Mouse (Mus musculus) ES-Bruce4 (cell line): ENCODE results near the gene Ninl. TPM values are rescaled to one million over a fixed set of nuclear protein-coding genes. Genes with fewer than 3 reads are reported as not detected.

ENCODE experiments used
- H3K27ac ChIP-seq: 2 replicates; pipeline ENCODE4 v1.5.1; 2012; ENCODE audit warnings: low read length, inconsistent platforms; ENCODE audit not compliant: insufficient read depth
- H3K27me3 ChIP-seq: 2 replicates; pipeline ENCODE4 v1.6.1; 2012; ENCODE audit warnings: mild to moderate bottlenecking, low read length, inconsistent platforms; ENCODE audit not compliant: control insufficient read depth, poor library complexity, insufficient read depth, severe bottlenecking
- H3K36me3 ChIP-seq: 2 replicates; pipeline ENCODE4 v1.6.1; 2012; ENCODE audit warnings: inconsistent platforms, mild to moderate bottlenecking, low read length, moderate library complexity; ENCODE audit not compliant: control insufficient read depth, poor library complexity, insufficient read depth, severe bottlenecking
- H3K4me1 ChIP-seq: one replicate; pipeline ENCODE4 v1.8.1; 2011; ENCODE audit warnings: low read length; ENCODE audit not compliant: control insufficient read depth, insufficient read depth
- H3K4me3 ChIP-seq: 2 replicates; pipeline ENCODE4 v1.5.1; 2011; ENCODE audit warnings: low read depth, mild to moderate bottlenecking, low read length
- H3K9ac ChIP-seq: 2 replicates; pipeline ENCODE4 v1.6.1; 2012; ENCODE audit warnings: low read depth, mild to moderate bottlenecking, inconsistent platforms; ENCODE audit not compliant: poor library complexity, severe bottlenecking
- H3K9me3 ChIP-seq: replicated peaks from 2 replicates; pipeline ENCODE4 v1.6.1; 2012; ENCODE audit warnings: mild to moderate bottlenecking, low read length, inconsistent platforms; ENCODE audit not compliant: control insufficient read depth, poor library complexity, insufficient read depth, severe bottlenecking
- CTCF ChIP-seq: IDR thresholded peaks from one replicate; pipeline ENCODE4 v1.8.1; 2011; ENCODE audit warnings: low read depth, low read length
- EP300 ChIP-seq: IDR thresholded peaks from 2 replicates; pipeline ENCODE4 v1.6.1; 2011; ENCODE audit warnings: low read depth, low read length; ENCODE audit not compliant: insufficient read depth
- POLR2A ChIP-seq: IDR thresholded peaks from one replicate; pipeline ENCODE4 v1.8.1; 2011; ENCODE audit warnings: low read length; ENCODE audit not compliant: insufficient read depth
- polyA plus RNA-seq: library from polyadenylated mRNA; stranded (reverse); fragments of >200 nt; gene quantifications from 2 replicates; pipeline ENCODE4 v1.2.4, GENCODE M21; 2011; ENCODE audit warnings: low read depth; ENCODE audit not compliant: missing spikeins, insufficient read depth, insufficient read length

Ninl gene
- polyA plus RNA-seq, 1 experiment: 24.7 TPM

DNA sequence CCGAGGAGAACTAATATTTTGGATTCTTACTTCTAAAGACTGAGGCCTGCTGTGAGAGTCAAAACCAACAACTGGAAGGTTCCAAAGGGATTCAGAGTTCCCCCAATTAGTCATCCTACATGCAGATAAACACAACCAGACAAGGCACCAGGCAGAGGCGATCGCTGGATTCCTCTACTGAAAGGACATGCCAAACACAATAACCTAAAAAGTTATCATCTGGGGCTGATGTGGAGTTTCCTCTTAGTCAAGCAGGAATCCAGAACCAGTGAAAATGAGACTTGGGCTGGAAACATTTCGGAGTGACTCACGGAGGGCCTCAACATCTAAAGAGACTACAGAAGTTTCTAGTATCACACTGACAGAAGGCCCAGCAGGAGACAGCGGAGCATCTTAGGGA lies 35.4 kb downstream of the Ninl start:
- H3K36me3 ChIP-seq: no peaks in the 10 kb centered on the region

DNA sequence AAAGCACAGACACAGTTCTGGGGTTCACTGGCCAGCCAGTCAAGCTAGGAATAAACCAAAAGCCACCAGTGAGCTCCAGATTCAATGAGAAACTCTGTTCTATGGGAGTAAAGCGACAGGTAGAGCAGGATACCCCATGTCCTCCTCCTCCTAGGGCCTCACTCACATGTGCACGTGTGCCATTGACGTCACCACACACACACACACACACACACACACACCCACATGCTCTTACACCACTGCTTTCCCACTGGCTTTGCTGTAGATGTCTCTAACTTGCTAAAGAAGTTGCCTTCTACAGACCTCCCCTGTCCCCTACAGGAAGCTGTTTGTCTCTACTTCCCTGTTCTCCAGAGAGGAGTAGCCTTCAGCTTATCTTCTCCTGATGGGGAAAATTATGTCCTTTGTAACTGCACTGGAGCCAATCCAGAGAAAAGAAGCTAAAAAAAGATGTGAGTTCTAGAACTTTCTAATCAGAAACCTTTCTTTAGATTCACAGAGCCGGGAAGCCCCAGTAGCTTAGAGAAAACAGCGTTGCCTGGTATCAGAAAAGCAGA lies 37.5 kb downstream of the Ninl start:
- Histone ChIP-seq H3K27ac (no peak overlapping the region), H3K4me1 (no peaks in the 10 kb centered on the region), H3K27me3 (no peaks in the 10 kb centered on the region), H3K36me3 (no peaks in the 10 kb centered on the region), H3K4me3 (no peak overlapping the region), H3K9ac (no peak overlapping the region), H3K9me3 (no peaks in the 10 kb centered on the region)
- TF ChIP-seq CTCF: no peak
- no peak for TF ChIP-seq POLR2A

More for the DNA sequence above, 35.4 kb downstream of the Ninl start:
- Histone ChIP-seq H3K9ac (no peak overlapping the region), H3K4me3 (no peak overlapping the region), H3K4me1 (no peaks in the 10 kb centered on the region), H3K27ac (no peak overlapping the region), H3K27me3 (no peaks in the 10 kb centered on the region), H3K9me3 (no peaks in the 10 kb centered on the region)
- TF ChIP-seq CTCF (no peak), POLR2A (no peak), EP300 (no peak)

- no peaks in the 10 kb centered on the region for H3K36me3 ChIP-seq
- no peak overlapping the region for H3K27ac ChIP-seq
- H3K9ac ChIP-seq: no peak overlapping the region
- H3K4me3 ChIP-seq: no peak overlapping the region
- H3K4me1 ChIP-seq: no peaks in the 10 kb centered on the region
- no peaks in the 10 kb centered on the region for H3K27me3 ChIP-seq
- H3K9me3 ChIP-seq: no peaks in the 10 kb centered on the region
- TF ChIP-seq POLR2A: no peak
- TF ChIP-seq CTCF: peak; percentile 83
- no peak for TF ChIP-seq EP300
Measured at GRCm38 (mm10) chr2:151000402-151001178, 38.6 kb downstream of the Ninl start.

- Histone ChIP-seq H3K9me3 (no peaks in the 10 kb centered on the region), H3K4me3 (no peak overlapping the region), H3K36me3 (no peaks in the 10 kb centered on the region), H3K4me1 (no peaks in the 10 kb centered on the region), H3K27me3 (no peaks in the 10 kb centered on the region), H3K9ac (no peak overlapping the region), H3K27ac (no peak overlapping the region)
- TF ChIP-seq CTCF: no peak
Measured at GRCm38 (mm10) chr2:150999021-150999420, 40.2 kb downstream of the Ninl start.

DNA sequence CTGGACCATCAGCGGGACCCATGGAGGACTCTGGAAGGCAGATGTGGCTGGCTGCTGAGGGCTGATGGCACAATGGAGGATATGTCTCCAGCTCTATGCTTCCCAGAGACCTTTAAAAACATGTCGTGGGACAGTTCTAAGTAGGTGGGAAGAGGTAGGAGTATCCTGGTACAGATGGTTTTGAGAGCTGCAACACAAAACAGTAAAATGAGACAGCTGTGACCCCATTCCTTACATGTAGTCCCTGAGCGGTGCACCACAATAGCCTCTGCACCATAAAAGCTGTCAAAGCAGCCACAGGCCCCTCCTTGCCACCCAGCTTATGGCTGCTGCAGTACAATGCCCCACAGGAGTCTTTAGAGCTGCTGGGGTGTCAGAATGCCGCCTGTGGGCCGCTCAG lies 41.6 kb downstream of the Ninl start:
- no peaks in the 10 kb centered on the region for H3K4me1 ChIP-seq
- TF ChIP-seq POLR2A (no peak), CTCF (no peak), EP300 (no peak)
- H3K27ac ChIP-seq: no peak overlapping the region

GRCm38 (mm10) chr2:150995324-150995723 lies 43.9 kb downstream of the Ninl start:
- H3K9me3 ChIP-seq: no peaks in the 10 kb centered on the region
- H3K4me1 ChIP-seq: no peaks in the 10 kb centered on the region
- H3K36me3 ChIP-seq: no peaks in the 10 kb centered on the region
- H3K27me3 ChIP-seq: no peaks in the 10 kb centered on the region
- H3K9ac ChIP-seq: no peak overlapping the region
- TF ChIP-seq POLR2A: no peak
- no peak for TF ChIP-seq CTCF
- TF ChIP-seq EP300: no peak
- no peak overlapping the region for H3K27ac ChIP-seq
- H3K4me3 ChIP-seq: no peak overlapping the region

More for the DNA sequence above, 41.6 kb downstream of the Ninl start:
- Histone ChIP-seq H3K9ac (no peak overlapping the region), H3K27me3 (no peaks in the 10 kb centered on the region), H3K36me3 (no peaks in the 10 kb centered on the region), H3K4me3 (no peak overlapping the region), H3K9me3 (no peaks in the 10 kb centered on the region)
